Mouse (Mus musculus): ENCODE data around the gene Klk13. TPM values are rescaled to one million over a fixed set of nuclear protein-coding genes. Genes with fewer than 3 reads are reported as not detected.
"Not testable (repeated sequence)": the region's sequence is repeated elsewhere in the genome, so short reads cannot be mapped to it uniquely, and the experiment has no call there.

The Klk13 gene
- polyA plus RNA-seq, 1 experiment from 2014 or later, result 1.2 TPM

- no peaks in the 10 kb centered on the region for H3K27me3 ChIP-seq (replicated peaks; ENCODE audit: control insufficient read depth, insufficient read depth, low read length)
- H3K9me3 ChIP-seq (ENCODE audit: control insufficient read depth, low read length), result peaks cover 10% of the 10 kb centered on the region; the same call in 1 of the 2 replicates
- peaks cover 37% of the 10 kb centered on the region for H3K36me3 ChIP-seq (ENCODE audit: control insufficient read depth, insufficient read depth, low read length)
- DNase-seq (ENCODE audit: low spot score) (peak; percentile 66), ATAC-seq (replicated peaks; ENCODE audit: low FRiP score, low TSS enrichment, low read depth) (no peak)
- H3K4me2 ChIP-seq (ENCODE audit: low read length), result no peak overlapping the region
- H3K9ac ChIP-seq (ENCODE audit: low read length), result no peak overlapping the region
- 0 out of 2 replicates have a peak, but pooled peaks cover under 1% of the 10 kb centered on the region for H3K4me1 ChIP-seq (replicated peaks; ENCODE audit: control insufficient read depth, insufficient read depth, low read length)
- H3K27ac ChIP-seq (ENCODE audit: low read depth), result no peak overlapping the region
- no peak overlapping the region for H3K4me3 ChIP-seq (ENCODE audit: low read depth, low read length)
Observed at GRCm38 (mm10) chr7:43678517-43678916, 33.9 kb upstream of the Klk13 start.

- no peak overlapping the region for H3K9ac ChIP-seq (ENCODE audit: low read length)
- H3K36me3 ChIP-seq (ENCODE audit: control insufficient read depth, insufficient read depth, low read length), result peaks cover 22% of the 10 kb centered on the region
- no peaks in the 10 kb centered on the region for H3K4me1 ChIP-seq (replicated peaks; ENCODE audit: control insufficient read depth, insufficient read depth, low read length)
- H3K27ac ChIP-seq (ENCODE audit: low read depth), result no peak overlapping the region
- H3K27me3 ChIP-seq (replicated peaks; ENCODE audit: control insufficient read depth, insufficient read depth, low read length), result no peaks in the 10 kb centered on the region
- ATAC-seq (replicated peaks; ENCODE audit: low FRiP score, low TSS enrichment, low read depth) (no peak; the same call in 1 of the 2 replicates), DNase-seq (ENCODE audit: low spot score) (peak; percentile 83)
- no peak overlapping the region for H3K4me2 ChIP-seq (ENCODE audit: low read length)
- peaks cover 10% of the 10 kb centered on the region; the same call in 1 of the 2 replicates for H3K9me3 ChIP-seq (ENCODE audit: control insufficient read depth, low read length)
- H3K4me3 ChIP-seq (ENCODE audit: low read depth, low read length), result no peak overlapping the region
- 17% methylated on average over 5 of the region's 5 CpGs for WGBS
Observed at GRCm38 (mm10) chr7:43680960-43681359, 31.4 kb upstream of the Klk13 start.

DNA sequence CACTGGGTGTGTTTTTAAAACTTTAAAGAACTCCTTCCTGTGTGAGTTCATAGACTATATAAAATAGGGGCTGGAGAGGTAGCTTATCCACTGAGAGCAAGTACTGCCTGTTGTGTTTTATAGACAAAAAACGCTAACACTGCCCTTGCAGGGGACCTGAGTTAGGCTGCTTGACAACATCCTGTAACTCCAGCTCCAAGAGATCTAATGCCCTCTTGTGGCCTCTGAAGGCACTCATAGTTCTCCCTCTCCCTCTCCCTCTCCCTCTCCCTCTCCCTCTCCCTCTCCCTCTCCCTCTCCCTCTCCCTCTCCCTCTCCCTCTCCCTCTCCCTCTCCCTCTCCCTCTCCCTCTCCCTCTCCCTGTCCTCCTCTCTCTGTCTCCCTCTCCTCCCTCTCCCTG, 29.9 kb upstream of the Klk13 start:
- H3K9ac ChIP-seq (ENCODE audit: low read length); DNase-seq (ENCODE audit: low spot score); H3K9me3 ChIP-seq (ENCODE audit: control insufficient read depth, low read length); H3K27me3 ChIP-seq (replicated peaks; ENCODE audit: control insufficient read depth, insufficient read depth, low read length); H3K4me3 ChIP-seq (ENCODE audit: low read depth, low read length); H3K36me3 ChIP-seq (ENCODE audit: control insufficient read depth, insufficient read depth, low read length); H3K4me2 ChIP-seq (ENCODE audit: low read length); ATAC-seq (replicated peaks; ENCODE audit: low FRiP score, low TSS enrichment, low read depth); H3K27ac ChIP-seq (ENCODE audit: low read depth); H3K4me1 ChIP-seq (replicated peaks; ENCODE audit: control insufficient read depth, insufficient read depth, low read length): not testable (repeated sequence)
- 12% methylated on average over 1 of the region's 1 CpGs for WGBS

DNA sequence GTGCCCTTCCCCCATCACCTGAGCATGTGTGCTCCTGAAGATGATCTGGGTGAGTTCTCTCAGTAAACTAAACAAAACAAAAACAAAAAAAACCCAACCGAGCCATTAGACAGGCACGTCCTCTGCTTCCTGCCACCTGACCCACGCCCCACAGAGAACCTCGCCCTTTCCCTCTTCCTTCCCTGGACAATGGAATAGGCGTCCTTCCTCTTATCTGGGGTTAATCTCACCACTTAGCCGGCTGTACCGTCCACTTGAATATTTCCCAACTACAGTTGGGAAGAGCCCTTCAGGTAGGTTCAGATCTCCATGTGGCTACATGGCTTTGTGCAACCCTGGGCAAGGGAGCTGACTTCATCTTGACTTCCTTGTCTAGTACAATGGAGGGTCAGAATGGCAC, 27.3 kb upstream of the Klk13 start:
- no peak for ATAC-seq (replicated peaks; ENCODE audit: low FRiP score, low TSS enrichment, low read depth)
- Histone ChIP-seq H3K9me3 (ENCODE audit: control insufficient read depth, low read length) (no peaks in the 10 kb centered on the region), H3K36me3 (ENCODE audit: control insufficient read depth, insufficient read depth, low read length) (no peaks in the 10 kb centered on the region), H3K4me1 (replicated peaks; ENCODE audit: control insufficient read depth, insufficient read depth, low read length) (no peaks in the 10 kb centered on the region), H3K4me2 (ENCODE audit: low read length) (no peak overlapping the region), H3K4me3 (ENCODE audit: low read depth, low read length) (no peak overlapping the region), H3K9ac (ENCODE audit: low read length) (no peak overlapping the region), H3K27me3 (replicated peaks; ENCODE audit: control insufficient read depth, insufficient read depth, low read length) (no peaks in the 10 kb centered on the region), H3K27ac (ENCODE audit: low read depth) (no peak overlapping the region)
- DNase-seq (ENCODE audit: low spot score), result no peak
- 63% methylated on average over 7 of the region's 7 CpGs for WGBS

DNA sequence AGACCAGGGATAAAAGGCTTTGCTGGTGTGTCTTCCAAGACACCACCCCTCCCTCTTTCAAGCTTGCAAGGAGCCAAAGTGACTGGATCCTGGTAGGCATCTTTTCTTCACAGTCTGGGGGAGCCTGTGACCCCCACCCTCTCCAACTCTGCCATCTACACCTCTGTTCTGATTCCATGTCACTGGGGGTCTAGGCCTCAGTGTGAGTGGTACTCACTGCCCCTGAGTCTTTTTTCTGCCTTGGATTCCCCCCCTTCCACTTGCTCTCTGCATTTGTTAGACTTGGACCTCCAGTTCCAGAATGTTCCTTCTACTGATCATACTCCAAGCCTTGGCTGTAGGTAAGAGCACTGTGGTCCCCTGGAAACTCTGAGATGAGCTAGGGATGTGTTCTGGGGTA, 22.2 kb upstream of the Klk13 start, which contains the start of gene Klk14:
Gene Klk14, plus strand, starts transcription at position 301 of the 400 bp plus-strand sequence.
- Histone ChIP-seq H3K4me2 (ENCODE audit: low read length) (no peak within 1 kb of the TSS), H3K36me3 (ENCODE audit: control insufficient read depth, insufficient read depth, low read length) (no peaks in the 10 kb centered on the region), H3K27me3 (replicated peaks; ENCODE audit: control insufficient read depth, insufficient read depth, low read length) (no peaks in the 10 kb centered on the region), H3K4me3 (ENCODE audit: low read depth, low read length) (no peak within 1 kb of the TSS), H3K9ac (ENCODE audit: low read length) (no peak within 1 kb of the TSS), H3K4me1 (replicated peaks; ENCODE audit: control insufficient read depth, insufficient read depth, low read length) (no peaks in the 10 kb centered on the region), H3K9me3 (ENCODE audit: control insufficient read depth, low read length) (no peaks in the 10 kb centered on the region), H3K27ac (ENCODE audit: low read depth) (no peak within 1 kb of the TSS)
- no peak for DNase-seq (ENCODE audit: low spot score)
- no peak for ATAC-seq (replicated peaks; ENCODE audit: low FRiP score, low TSS enrichment, low read depth)

GRCm38 (mm10) chr7:43710031-43710430, 2.3 kb upstream of the Klk13 start:
- Histone ChIP-seq H3K4me3 (ENCODE audit: low read depth, low read length) (no peak overlapping the region), H3K4me1 (replicated peaks; ENCODE audit: control insufficient read depth, insufficient read depth, low read length) (no peaks in the 10 kb centered on the region), H3K27me3 (replicated peaks; ENCODE audit: control insufficient read depth, insufficient read depth, low read length) (no peaks in the 10 kb centered on the region), H3K27ac (ENCODE audit: low read depth) (no peak overlapping the region), H3K9ac (ENCODE audit: low read length) (no peak overlapping the region), H3K9me3 (ENCODE audit: control insufficient read depth, low read length) (no peaks in the 10 kb centered on the region), H3K36me3 (ENCODE audit: control insufficient read depth, insufficient read depth, low read length) (no peaks in the 10 kb centered on the region), H3K4me2 (ENCODE audit: low read length) (no peak overlapping the region)
- DNase-seq (ENCODE audit: low spot score), result no peak
- WGBS, result 86% methylated on average over 3 of the region's 3 CpGs
- ATAC-seq (replicated peaks; ENCODE audit: low FRiP score, low TSS enrichment, low read depth), result no peak

GRCm38 (mm10) chr7:43712917-43713316, 550 bp downstream of the Klk13 start:
- no peak overlapping the region for H3K4me3 ChIP-seq (ENCODE audit: low read depth, low read length)
- ATAC-seq (replicated peaks; ENCODE audit: low FRiP score, low TSS enrichment, low read depth), result no peak
- DNase-seq (ENCODE audit: low spot score), result no peak
- H3K9ac ChIP-seq (ENCODE audit: low read length), result no peak overlapping the region
- no peaks in the 10 kb centered on the region for H3K9me3 ChIP-seq (ENCODE audit: control insufficient read depth, low read length)
- H3K4me1 ChIP-seq (replicated peaks; ENCODE audit: control insufficient read depth, insufficient read depth, low read length), result no peaks in the 10 kb centered on the region
- H3K27me3 ChIP-seq (replicated peaks; ENCODE audit: control insufficient read depth, insufficient read depth, low read length), result no peaks in the 10 kb centered on the region
- H3K27ac ChIP-seq (ENCODE audit: low read depth), result no peak overlapping the region
- H3K4me2 ChIP-seq (ENCODE audit: low read length), result peak overlapping the region; percentile 6; the same call in 1 of the 2 replicates
- H3K36me3 ChIP-seq (ENCODE audit: control insufficient read depth, insufficient read depth, low read length), result no peaks in the 10 kb centered on the region
- 24% methylated on average over 9 of the region's 9 CpGs for WGBS

GRCm38 (mm10) chr7:43713741-43714351, 1.5 kb downstream of the Klk13 start:
- ATAC-seq (replicated peaks; ENCODE audit: low FRiP score, low TSS enrichment, low read depth), result no peak
- Histone ChIP-seq H3K4me3 (ENCODE audit: low read depth, low read length) (no peak overlapping the region), H3K27me3 (replicated peaks; ENCODE audit: control insufficient read depth, insufficient read depth, low read length) (no peaks in the 10 kb centered on the region), H3K4me2 (ENCODE audit: low read length) (peak overlapping the region; percentile 28), H3K9ac (ENCODE audit: low read length) (no peak overlapping the region), H3K9me3 (ENCODE audit: control insufficient read depth, low read length) (no peaks in the 10 kb centered on the region), H3K4me1 (replicated peaks; ENCODE audit: control insufficient read depth, insufficient read depth, low read length) (no peaks in the 10 kb centered on the region), H3K27ac (ENCODE audit: low read depth) (no peak overlapping the region), H3K36me3 (ENCODE audit: control insufficient read depth, insufficient read depth, low read length) (no peaks in the 10 kb centered on the region)
- 8% methylated on average over 19 of the region's 19 CpGs for WGBS
- no peak for DNase-seq (ENCODE audit: low spot score)

DNA sequence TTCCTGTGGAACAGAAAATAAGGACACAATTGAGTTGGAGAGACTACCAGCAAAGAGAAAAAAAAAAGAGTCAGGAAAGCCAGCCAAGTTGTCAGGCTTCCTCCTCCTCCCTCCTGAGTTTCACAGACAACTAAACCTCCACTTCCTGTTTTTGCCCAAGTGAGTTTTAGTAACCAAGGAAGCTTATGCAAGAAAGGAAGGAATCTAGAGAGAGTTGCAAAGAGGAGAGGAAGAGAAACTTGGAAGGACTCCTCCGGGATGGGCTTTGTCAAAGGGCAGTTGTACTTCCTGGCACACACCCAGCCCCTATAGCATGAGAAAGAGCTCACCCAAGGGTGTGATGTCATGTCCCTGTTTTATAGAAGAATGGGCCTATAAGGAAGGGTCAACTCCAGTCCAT, 35.4 kb downstream of the Klk13 start:
- H3K4me3 ChIP-seq (ENCODE audit: low read depth, low read length), result no peak overlapping the region
- no peak overlapping the region for H3K4me2 ChIP-seq (ENCODE audit: low read length)
- H3K9me3 ChIP-seq (ENCODE audit: control insufficient read depth, low read length), result no peaks in the 10 kb centered on the region
- H3K4me1 ChIP-seq (replicated peaks; ENCODE audit: control insufficient read depth, insufficient read depth, low read length), result no peaks in the 10 kb centered on the region
- no peak for ATAC-seq (replicated peaks; ENCODE audit: low FRiP score, low TSS enrichment, low read depth)
- no peak overlapping the region for H3K9ac ChIP-seq (ENCODE audit: low read length)
- H3K27me3 ChIP-seq (replicated peaks; ENCODE audit: control insufficient read depth, insufficient read depth, low read length), result no peaks in the 10 kb centered on the region
- H3K27ac ChIP-seq (ENCODE audit: low read depth), result no peak overlapping the region
- no peaks in the 10 kb centered on the region for H3K36me3 ChIP-seq (ENCODE audit: control insufficient read depth, insufficient read depth, low read length)
- no peak for DNase-seq (ENCODE audit: low spot score)
- WGBS, result 65% methylated on average over 1 of the region's 1 CpGs
